Mouse (Mus musculus) small intestine, adult 2 months (tissue): ENCODE results near the gene Itpkb.

Source experiments
- CTCF ChIP-seq: fragments of 200-500 bp; IDR thresholded peaks from 2 replicates; pipeline ENCODE4 v1.5.1; 2012; ENCODE audit warnings: low read depth, mild to moderate bottlenecking, control low read depth, inconsistent platforms, low read length, moderate library complexity, mixed read lengths; ENCODE audit not compliant: insufficient replicate concordance, insufficient read length; ENCODE audit errors: extremely low read depth
- POLR2A ChIP-seq: fragments of 200-500 bp; IDR thresholded peaks from 2 replicates; pipeline ENCODE4 v1.6.1; 2012; ENCODE audit warnings: low read depth, mild to moderate bottlenecking, control low read depth, inconsistent platforms, low read length, moderate library complexity

- TF ChIP-seq POLR2A (no peak), CTCF (no peak)
These were observed 28.2 kb downstream of the Itpkb start for GRCm38 (mm10) chr1:180358466-180358865.
